ENCODE assay signal across 16 mouse cellular contexts in the genomic region with DNA sequence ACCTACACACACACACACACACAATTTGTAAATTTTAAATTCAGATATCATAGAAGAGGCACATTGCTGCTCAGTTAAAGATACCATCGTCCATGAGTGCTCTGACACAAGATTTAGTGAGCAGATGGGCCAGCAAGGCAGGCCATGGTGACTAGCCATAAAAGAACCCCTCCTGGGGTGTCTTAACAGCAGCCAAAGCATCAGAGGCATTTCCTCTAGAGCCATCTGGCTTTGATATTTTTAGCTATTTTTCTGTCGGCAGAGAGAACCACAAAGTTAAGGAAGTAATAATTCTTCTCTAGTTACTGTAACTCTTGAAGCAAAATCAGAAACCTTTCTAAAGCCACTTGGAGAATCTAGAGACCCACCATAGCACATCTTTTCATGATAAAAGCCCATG.
DNase-seq lines count a peak whose midpoint lies in the region; ATAC-seq lines count a peak whose summit lies in the region.
"Had no signal": no experiment of that assay in that cellular context is flagged by ENCODE, and none has a peak within 500 bp of the region (broad histone marks: within the 10 kb centered on the region; RNA-seq: fewer than 3 reads in every experiment).

No protein-coding gene starts in this region.

- ATAC-seq in limb, embryonic 12.5 days (ENCODE audit: insufficient number of reproducible peaks, insufficient read depth, low FRiP score, low TSS enrichment, low read depth), result 0 out of 2 replicates have a peak, but pooled peaks have one; percentile 63
- ATAC-seq: intestine, embryonic 15.5 days; Patski had no signal

- DNase-seq in kidney, postnatal 10 days, result peak; percentile 19
- DNase-seq in kidney, adult 9 months, result no peak
- peak; percentile 77 to 86 for DNase-seq in cerebellum, adult 18-20 months
- DNase-seq in cerebellum, postnatal 25 days, result peak; percentile 76 to 82
- DNase-seq in testis, postnatal 14 days (ENCODE audit: low spot score), result no peak
- no peak for DNase-seq in thymus, postnatal 4 days
- DNase-seq: heart, adult 18-20 months; heart, postnatal 10 days; layer of hippocampus, postnatal 36 days; retina, postnatal 1 day; spleen, adult 18-20 months had no signal

- no peaks in the 10 kb centered on the region for H3K27me3 ChIP-seq in limb, embryonic 12.5 days
- H3K27me3 ChIP-seq: intestine, embryonic 15.5 days; limb, embryonic 15.5 days; midbrain, embryonic 12.5 days had no signal

- no peak overlapping the region for H3K4me3 ChIP-seq in limb, embryonic 12.5 days (replicated peaks)
- H3K4me3 ChIP-seq: intestine, embryonic 15.5 days; limb, embryonic 15.5 days; midbrain, embryonic 12.5 days had no signal

- 5% methylated on average over 2 of the region's 2 CpGs for WGBS in limb, embryonic 12.5 days

- H3K9me3 ChIP-seq in limb, embryonic 12.5 days, result no peaks in the 10 kb centered on the region
- H3K9me3 ChIP-seq: intestine, embryonic 15.5 days; limb, embryonic 15.5 days; midbrain, embryonic 12.5 days had no signal

- H3K27ac ChIP-seq in limb, embryonic 12.5 days, result no peak overlapping the region
- H3K27ac ChIP-seq: intestine, embryonic 15.5 days; limb, embryonic 15.5 days; midbrain, embryonic 12.5 days had no signal

- no peak overlapping the region for H3K9ac ChIP-seq in limb, embryonic 12.5 days (replicated peaks)
- H3K9ac ChIP-seq: intestine, embryonic 15.5 days; limb, embryonic 15.5 days; midbrain, embryonic 12.5 days had no signal

- 0 out of 2 replicates have a peak overlapping the region, but pooled peaks have one; percentile 1 for H3K4me2 ChIP-seq in limb, embryonic 12.5 days
- H3K4me2 ChIP-seq: intestine, embryonic 15.5 days; limb, embryonic 15.5 days; midbrain, embryonic 12.5 days had no signal

- H3K36me3 ChIP-seq in limb, embryonic 12.5 days, result no peaks in the 10 kb centered on the region
- H3K36me3 ChIP-seq: intestine, embryonic 15.5 days; limb, embryonic 15.5 days; midbrain, embryonic 12.5 days had no signal

- peaks cover 12% of the 10 kb centered on the region for H3K4me1 ChIP-seq in limb, embryonic 12.5 days (replicated peaks)
- H3K4me1 ChIP-seq: intestine, embryonic 15.5 days; limb, embryonic 15.5 days; midbrain, embryonic 12.5 days had no signal

Comparison
In these comparisons a context has a peak if more than half of its experiments do, and no peak if none do; other contexts are left out.
1. DNase-seq: peak in kidney, postnatal 10 days (single experiment), cerebellum, adult 18-20 months (2 of 2) and cerebellum, postnatal 25 days (2 of 2); none in kidney, adult 9 months (single experiment), testis, postnatal 14 days (single experiment) and thymus, postnatal 4 days (single experiment).